Mouse (Mus musculus) retina, adult 2 months (tissue): ENCODE measurements around the gene Ticrr.

Experiments used
- DNase-seq: peaks from one replicate; pipeline ENCODE4 v3.0.0-alpha.2; 2012; ENCODE audit warnings: low read depth, low spot score

The Ticrr gene

DNA sequence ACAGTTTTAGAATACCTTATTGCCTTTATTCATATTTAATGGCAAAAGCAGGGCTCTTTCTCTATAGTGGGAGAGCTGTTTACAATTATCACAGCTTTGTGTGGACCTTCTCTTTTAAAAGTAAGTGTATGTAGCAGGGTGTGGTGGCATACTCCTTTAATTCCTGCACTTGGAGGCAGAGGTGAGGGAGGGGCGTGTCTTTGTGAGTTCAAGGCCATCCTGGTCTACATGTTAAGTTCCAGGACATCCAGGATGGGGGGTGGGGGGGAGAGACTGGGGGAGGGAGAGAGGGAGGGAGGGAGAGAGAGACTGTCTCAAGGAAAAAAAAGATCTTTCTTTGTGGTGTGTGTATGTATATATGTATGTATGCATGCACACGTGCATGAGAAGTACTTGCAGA is 20.2 kb downstream of the Ticrr start:
- DNase-seq: no peak

DNA sequence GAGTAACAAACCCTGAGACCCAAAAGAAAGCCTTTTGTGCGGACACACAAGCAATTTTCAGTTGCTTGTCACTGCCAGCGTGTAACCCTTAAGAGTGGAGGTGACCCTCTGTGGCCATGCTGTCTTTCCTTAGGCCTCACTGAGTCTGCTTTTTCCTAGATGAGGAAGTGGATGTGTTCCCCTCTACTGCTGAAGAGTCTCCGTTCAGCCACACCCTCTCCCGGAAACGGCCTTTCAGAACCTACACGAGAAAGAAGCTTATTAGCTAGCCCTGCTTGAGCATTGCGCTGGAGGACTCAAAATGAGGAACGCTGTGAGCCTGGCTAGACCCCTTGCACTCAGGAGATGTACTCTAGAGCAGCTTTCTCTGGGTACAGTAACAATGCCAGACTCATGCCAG is 36.5 kb downstream of the Ticrr start:
- no peak for DNase-seq

GRCm38 (mm10) chr7:79702755-79703154 is 42.8 kb downstream of the Ticrr start:
- DNase-seq: no peak

DNA sequence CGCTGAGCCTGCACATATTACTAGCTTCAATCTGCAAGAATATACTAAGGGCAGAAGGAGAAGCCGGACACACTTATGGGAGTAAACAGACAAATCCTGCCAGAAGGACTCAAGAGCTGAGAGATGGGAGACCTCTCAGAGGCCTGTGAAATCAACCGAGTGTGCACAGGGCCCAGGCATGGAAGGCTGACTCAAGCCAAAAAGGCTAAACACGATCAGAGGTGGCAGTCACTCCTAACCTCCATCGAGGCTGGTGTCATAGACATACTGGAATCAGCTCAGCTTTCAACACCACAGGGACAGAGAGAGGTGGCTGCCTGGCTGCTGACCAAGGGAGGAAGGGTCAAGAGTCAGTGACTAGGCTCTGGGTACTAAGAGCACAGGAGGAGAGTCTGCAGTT is 45.2 kb downstream of the Ticrr start:
- DNase-seq: no peak

DNA sequence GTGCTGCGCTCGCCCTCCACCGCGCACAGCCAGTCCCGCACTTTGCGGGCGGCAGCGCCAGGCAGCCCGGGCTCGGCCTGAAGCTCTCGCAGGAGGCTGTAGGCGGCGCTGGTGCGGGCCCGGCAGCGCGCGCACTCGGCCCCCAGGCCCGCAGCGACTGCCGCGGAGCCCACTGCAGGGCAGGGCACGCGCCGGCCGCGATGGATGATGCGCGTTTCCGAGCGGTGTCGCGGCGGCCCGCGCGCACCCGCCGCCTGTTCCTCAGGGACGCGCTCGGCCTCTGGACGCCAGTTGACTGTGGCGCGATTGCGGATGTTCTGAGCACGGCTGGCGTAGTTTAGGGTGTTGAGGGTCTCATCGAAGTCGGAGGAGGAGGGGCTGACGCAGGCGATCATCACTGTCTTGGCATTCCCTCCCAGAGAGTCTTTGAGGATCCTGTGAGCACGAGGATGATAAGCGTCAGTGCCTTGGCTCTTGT is 50.2 kb downstream of the Ticrr start:
- DNase-seq: no peak

DNA sequence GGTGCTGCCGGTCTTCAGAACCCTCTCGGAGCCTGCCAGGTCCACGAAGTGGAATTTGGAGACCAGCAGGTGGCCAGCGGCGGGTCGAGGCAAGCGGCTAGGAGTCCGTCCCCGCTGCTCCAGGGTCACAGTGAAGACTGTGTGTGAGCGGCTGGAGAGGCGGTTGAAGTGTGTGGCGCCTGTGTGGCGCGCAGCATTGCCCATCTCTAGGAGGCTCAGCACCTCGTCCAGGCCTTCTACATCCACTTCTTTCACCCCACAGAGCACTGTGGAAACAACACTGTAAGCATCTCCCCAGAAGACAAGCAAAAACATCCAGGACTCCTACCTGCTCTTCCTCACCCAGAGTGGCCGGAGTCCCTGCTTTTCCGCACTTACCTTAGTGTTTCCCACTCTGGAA is 50.8 kb downstream of the Ticrr start:
- no peak for DNase-seq

GRCm38 (mm10) chr7:79715187-79715981 is 55.4 kb downstream of the Ticrr start, which contains the start of gene Kif7:
Gene Kif7 (minus strand): TSS chr7:79715720.
- DNase-seq: no peak

- DNase-seq: no peak
These were observed 61.5 kb downstream of the Ticrr start for GRCm38 (mm10) chr7:79721386-79721977.

DNA sequence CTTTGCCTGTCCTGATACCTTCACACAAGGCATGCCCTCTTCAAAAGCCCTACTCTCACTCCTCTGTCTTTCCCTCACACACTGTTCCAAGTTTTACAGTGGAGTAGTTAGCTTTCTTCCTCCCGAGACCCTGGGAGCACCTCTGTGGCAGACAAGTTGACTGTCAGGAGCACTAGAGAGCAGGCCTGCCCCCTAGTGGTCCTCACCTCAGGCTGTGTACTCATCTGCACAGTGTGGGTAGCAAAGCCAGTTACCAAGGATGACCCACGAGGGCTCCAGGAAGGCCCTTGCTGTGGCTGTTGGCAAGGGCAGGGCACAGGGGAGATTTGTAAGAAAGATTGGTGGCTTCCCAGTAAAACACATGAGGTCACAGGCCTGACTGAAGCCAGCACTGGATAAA is 67.1 kb downstream of the Ticrr start:
- DNase-seq: no peak

- DNase-seq: no peak
These were observed 68.2 kb downstream of the Ticrr start for GRCm38 (mm10) chr7:79728219-79728618.

DNA sequence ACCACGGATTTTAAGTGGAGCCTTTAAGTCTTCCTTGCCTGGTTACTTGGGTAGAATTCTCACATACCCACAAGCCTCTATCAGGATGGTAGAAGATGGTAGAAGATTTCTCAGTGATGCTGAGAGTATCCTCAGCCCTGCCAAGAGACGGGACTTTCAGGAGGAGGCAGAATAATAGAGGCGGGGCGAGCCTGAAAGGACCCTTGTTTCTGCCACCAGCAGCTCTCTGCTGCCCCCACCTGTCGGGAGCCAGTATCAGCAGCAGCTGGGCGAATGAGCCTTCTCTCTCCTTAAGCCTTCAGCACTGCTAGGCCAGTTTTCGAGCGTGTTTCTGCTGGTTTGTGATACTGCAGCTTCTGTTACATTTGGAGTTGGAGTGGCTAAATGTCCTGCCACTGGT is 69.2 kb downstream of the Ticrr start:
- DNase-seq: no peak

DNA sequence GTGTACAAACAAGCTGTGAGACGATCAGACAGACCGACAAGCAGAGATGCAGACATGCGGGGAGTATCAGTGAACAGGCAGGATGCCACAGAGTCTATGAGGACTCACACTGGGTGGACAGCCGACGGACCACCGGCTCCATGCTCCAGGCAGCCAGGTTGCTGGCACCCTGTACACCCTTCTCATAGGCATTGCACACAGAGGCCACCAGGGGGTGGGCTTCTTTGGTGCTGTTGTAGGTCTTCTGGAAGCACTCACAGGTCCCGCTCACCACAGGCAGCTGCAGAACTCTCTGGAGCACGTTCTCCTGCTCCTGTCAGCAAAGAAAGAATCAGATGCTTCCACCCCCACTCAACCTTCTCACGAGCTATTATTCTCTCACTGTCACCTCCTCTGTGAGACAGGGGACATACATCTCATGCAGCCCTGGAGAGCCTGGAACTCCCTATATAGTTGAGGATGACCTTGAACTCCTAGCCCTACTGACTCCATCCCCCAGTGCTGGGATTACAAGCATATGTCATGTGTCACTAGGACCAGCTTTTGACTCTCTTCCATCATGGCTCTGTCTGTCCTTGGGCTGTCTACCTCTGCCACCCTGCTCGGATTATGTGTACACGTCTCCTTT is 69.9 kb downstream of the Ticrr start:
- no peak for DNase-seq

- DNase-seq: no peak
These were observed 71.4 kb downstream of the Ticrr start for GRCm38 (mm10) chr7:79731438-79731837.

- DNase-seq: no peak
These were observed 72.6 kb downstream of the Ticrr start, which contains the start of gene Plin1 for GRCm38 (mm10) chr7:79732622-79733021. Gene Plin1 (minus strand): TSS chr7:79732903.

- DNase-seq: no peak
These were observed 74.6 kb downstream of the Ticrr start for GRCm38 (mm10) chr7:79734563-79734962.

DNA sequence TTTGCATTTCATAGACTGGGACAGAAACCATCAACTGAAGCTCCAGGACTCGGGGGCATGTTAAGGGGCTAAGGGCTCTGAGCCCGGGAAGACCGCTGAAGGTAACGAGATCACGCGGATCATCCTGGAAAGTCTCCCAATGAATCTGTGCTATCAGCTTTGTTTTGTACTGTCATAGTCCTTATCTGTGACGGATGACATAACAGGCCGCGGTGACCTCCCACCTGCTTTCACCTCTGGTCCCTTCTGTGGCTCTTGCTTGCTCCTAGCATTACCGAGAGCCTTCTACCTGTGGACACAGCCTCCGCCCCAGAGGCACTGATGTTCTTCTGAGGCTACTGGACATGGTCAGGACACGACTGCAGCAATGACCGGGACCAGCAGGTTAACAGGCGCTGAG is 76.5 kb downstream of the Ticrr start:
- no peak for DNase-seq

DNA sequence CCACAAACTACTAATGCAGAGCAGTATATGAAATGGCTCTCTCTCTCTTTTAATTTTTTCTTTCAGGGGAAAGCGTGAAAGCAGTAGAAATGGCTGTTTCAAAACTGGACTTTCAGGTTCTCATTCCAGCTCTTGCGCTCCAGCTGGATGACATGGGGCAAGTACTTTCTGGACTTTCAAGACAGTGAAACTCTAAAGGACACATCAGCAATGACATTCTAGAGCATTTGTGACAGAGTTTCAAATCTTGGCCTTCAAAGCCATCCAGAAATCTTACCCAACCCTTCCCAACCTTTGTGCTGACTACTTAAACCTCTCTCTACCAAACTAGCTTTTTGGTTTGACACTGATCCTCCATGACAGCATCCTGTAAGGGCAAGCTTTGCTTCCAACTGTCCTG is 78.9 kb downstream of the Ticrr start:
- DNase-seq: no peak

- DNase-seq: no peak
These were observed 80.3 kb downstream of the Ticrr start for GRCm38 (mm10) chr7:79740279-79740678.

- DNase-seq: no peak
These were observed 82.3 kb downstream of the Ticrr start for GRCm38 (mm10) chr7:79742277-79742658.

DNA sequence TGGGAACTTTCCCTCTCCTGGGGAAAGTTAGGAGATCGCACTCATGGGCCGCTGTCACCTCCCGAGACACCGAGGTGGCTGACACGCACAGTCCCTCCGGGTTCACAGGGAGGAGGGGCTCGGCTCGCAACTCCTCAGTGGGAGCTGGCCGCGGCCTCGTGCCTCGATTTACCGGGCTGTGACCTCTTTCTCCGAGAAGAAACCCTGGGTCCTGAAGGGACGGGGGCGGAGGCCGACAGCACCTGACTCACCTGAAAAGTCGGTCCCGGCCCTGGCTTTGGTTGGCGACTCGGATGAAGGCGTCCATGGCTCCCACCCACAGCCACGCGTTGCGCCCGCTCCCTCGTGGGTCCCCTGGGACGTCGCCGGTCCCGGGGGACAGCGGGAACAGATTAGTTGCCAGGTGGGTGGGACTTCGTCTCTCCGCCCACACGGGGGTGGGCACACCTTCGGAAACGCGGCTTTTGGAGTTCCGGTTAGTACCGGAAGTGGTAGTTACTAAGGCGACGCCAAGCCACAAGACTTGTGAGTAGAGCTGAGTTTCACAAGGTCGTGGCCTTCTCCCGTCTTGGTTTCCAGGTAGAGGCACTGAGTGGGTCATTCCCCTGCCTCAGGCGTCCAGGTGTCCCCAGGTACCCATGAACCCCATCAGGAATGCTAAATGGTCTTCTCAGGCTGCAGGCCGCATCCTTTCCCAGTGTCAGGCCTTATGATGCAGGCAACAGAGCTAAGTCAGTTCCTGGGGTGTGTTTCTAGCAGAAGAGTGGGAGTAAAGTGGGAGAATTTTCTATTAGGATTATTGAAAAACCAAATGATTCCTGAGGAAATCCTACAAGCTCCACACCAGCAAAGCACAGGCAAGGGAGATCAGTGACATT is 82.9 kb downstream of the Ticrr start, which contains the start of the genes Pex11a and Wdr93:
TSS of gene Pex11a (minus strand) at position 473 of the 878 bp plus-strand sequence.
TSS of gene Wdr93 (plus strand) at position 505 of the 878 bp plus-strand sequence.
- peak; percentile 76 for DNase-seq

- DNase-seq: no peak
These were observed 84.1 kb downstream of the Ticrr start for GRCm38 (mm10) chr7:79744051-79744450.
